Mouse (Mus musculus) midbrain, embryonic 14.5 days (tissue): ENCODE data around the gene Sh3pxd2a. TPM values are rescaled to one million over a fixed set of nuclear protein-coding genes. Genes with fewer than 3 reads are reported as not detected.

Source experiments
- ATAC-seq: fragments of 200-750 bp; cut with Nextera tagmentation; 2 replicates; pipeline ENCODE4 v1.8.0; 2017; ENCODE audit warnings: moderate number of reproducible peaks, moderate library complexity; ENCODE audit not compliant: low FRiP score, low TSS enrichment
- DNase-seq: peaks from one replicate; pipeline ENCODE4 v3.0.0-alpha.2; 2015
- H3K27ac ChIP-seq: fragments of 300-500 bp; sonication (generic); replicated peaks from 2 replicates; pipeline ENCODE4 v1.5.1; 2014; ENCODE audit warnings: mild to moderate bottlenecking, low read depth, low read length, moderate library complexity
- H3K27me3 ChIP-seq: fragments of 300-500 bp; sonication (generic); 2 replicates; pipeline ENCODE4 v1.6.1; 2014; ENCODE audit warnings: low read length, control low read depth, mixed read lengths; ENCODE audit not compliant: control insufficient read depth, insufficient read depth
- H3K36me3 ChIP-seq: fragments of 300-500 bp; sonication (generic); 2 replicates; pipeline ENCODE4 v1.6.1; 2014; ENCODE audit warnings: low read length, control low read depth; ENCODE audit not compliant: control insufficient read depth, insufficient read depth
- H3K4me1 ChIP-seq: fragments of 300-500 bp; sonication (generic); 2 replicates; pipeline ENCODE4 v1.6.1; 2014; ENCODE audit warnings: mild to moderate bottlenecking, antibody characterized with exemption, low read length, control low read depth; ENCODE audit not compliant: control insufficient read depth, insufficient read depth
- H3K4me2 ChIP-seq: fragments of 300-500 bp; sonication (generic); 2 replicates; pipeline ENCODE4 v1.6.1; 2014; ENCODE audit warnings: mild to moderate bottlenecking, low read length, moderate library complexity
- H3K4me3 ChIP-seq: fragments of 300-500 bp; sonication (generic); replicated peaks from 2 replicates; pipeline ENCODE4 v1.5.1; 2014; ENCODE audit warnings: low read depth, low read length
- H3K9ac ChIP-seq: fragments of 300-500 bp; sonication (generic); replicated peaks from 2 replicates; pipeline ENCODE4 v1.6.1; 2014; ENCODE audit warnings: mild to moderate bottlenecking, low read length, moderate library complexity
- H3K9me3 ChIP-seq: fragments of 300-500 bp; sonication (generic); 2 replicates; pipeline ENCODE4 v1.6.1; 2016; ENCODE audit warnings: low read length, control low read depth, mixed read lengths; ENCODE audit not compliant: control insufficient read depth
- WGBS: fragments of 180-500 bp; shearing (Covaris S2); extraction: QIAGEN DNeasy Blood & Tissue Kit; methylation state at CpG from one replicate; pipeline ENCODE4 v1.1.7; 2014; 5-methylcytosine and 5-hydroxymethylcytosine counted together
- polyA plus RNA-seq: library from polyadenylated mRNA; unstranded; fragments of >200 nt; fragmentation: Nextera tagmentation; extraction: Ambion mirVana; gene quantifications from 2 replicates; pipeline ENCODE4 v1.2.1, GENCODE M21; 2014

Sh3pxd2a gene
- polyA plus RNA-seq, 1 experiment from 2014 or later: 2.4 TPM

DNA sequence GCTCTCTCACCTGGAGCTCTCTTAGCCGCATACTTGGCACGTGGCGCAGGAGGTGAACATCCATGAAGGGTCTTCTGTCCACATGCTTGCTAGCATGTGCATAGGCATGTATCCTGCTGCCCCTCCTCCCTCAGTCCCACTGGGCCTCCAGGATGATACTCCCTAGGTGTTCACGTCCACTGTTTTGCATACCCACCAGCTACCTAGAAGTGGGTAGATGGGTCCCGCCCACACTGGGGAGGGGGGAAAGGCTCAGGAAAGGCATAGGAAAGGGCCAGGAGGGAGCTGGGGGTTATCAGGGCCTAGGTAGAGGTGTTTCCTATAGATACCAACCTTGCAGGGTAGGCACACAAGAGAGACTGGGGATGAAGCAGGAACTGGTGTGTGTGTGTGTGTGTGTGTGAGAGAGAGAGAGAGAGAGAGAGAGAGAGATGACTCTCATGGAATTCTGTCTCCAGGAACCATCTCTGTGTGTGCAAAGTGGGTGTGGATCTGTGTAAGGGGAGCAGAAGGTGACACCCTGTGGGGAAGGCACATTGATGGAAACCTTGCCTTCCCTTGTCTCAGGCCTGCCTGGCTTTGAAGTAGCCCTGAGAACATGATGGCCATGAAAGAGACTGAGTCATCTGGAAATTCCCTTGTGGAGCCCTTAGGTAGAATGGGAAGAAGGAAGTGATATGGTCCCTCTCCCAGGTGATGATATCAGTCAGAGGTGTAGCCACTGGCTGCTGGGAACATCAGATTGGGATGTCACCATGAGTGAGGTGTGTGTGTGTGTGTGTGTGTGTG, 231.9 kb downstream of the Sh3pxd2a start:
- Histone ChIP-seq H3K27ac (no peak overlapping the region), H3K4me1 (peaks cover 13% of the 10 kb centered on the region), H3K4me2 (no peak overlapping the region), H3K27me3 (no peaks in the 10 kb centered on the region), H3K9ac (no peak overlapping the region), H3K4me3 (no peak overlapping the region), H3K9me3 (no peaks in the 10 kb centered on the region), H3K36me3 (no peaks in the 10 kb centered on the region)
- ATAC-seq: no peak
- 89% methylated on average over 5 of the region's 5 CpGs for WGBS
- no peak for DNase-seq

DNA sequence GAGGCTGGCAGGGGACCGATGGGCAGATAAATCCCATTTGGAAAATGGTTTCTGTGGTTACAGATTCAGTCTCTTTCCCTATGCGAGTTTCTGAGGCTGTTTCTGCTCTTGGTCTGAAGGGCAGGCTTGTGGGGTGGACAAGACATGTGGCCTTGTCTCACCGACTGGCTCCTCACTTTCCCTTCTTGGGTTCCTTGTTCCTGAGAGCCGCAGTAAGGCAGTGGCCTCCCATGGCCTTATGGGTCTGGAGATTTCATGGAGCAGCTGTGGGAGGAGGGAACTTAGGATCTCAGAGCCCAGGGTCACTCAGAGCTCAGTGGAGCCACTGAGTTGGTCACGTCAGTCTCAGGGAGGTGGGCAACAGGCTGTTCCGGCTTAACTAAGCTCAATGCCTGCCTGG, 232.8 kb downstream of the Sh3pxd2a start:
- Histone ChIP-seq H3K27me3 (no peaks in the 10 kb centered on the region), H3K27ac (no peak overlapping the region), H3K4me3 (no peak overlapping the region), H3K4me1 (peaks cover 13% of the 10 kb centered on the region), H3K9me3 (no peaks in the 10 kb centered on the region), H3K4me2 (no peak overlapping the region), H3K9ac (no peak overlapping the region), H3K36me3 (no peaks in the 10 kb centered on the region)
- 86% methylated on average over 6 of the region's 6 CpGs for WGBS
- no peak for DNase-seq
- no peak for ATAC-seq

DNA sequence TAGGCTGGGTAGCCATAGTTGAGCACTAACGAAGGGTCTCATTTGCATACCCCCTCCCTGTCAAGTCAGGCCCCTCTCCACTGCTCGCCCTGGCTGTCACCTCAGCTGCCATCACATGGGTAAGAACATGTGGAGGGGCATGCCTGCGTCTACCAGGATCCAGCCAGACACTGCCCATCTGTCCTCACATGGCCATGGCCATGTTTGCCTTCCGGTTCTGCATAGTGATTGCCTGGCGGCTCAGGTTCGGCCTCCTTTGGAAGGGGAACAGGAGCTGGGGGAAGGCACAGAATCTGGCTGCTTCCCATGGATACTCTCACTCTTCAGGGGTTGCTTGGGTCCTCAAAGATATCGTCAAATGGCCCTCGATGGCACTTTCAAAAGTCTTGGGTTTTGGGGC, 233.5 kb downstream of the Sh3pxd2a start:
- H3K9ac ChIP-seq: no peak overlapping the region
- H3K27me3 ChIP-seq: no peaks in the 10 kb centered on the region
- H3K36me3 ChIP-seq: no peaks in the 10 kb centered on the region
- no peak for DNase-seq
- ATAC-seq: no peak
- H3K4me1 ChIP-seq: peaks cover 13% of the 10 kb centered on the region
- no peak overlapping the region for H3K4me2 ChIP-seq
- no peak overlapping the region for H3K4me3 ChIP-seq
- H3K9me3 ChIP-seq: no peaks in the 10 kb centered on the region
- H3K27ac ChIP-seq: no peak overlapping the region
- WGBS: 86% methylated on average over 8 of the region's 8 CpGs

DNA sequence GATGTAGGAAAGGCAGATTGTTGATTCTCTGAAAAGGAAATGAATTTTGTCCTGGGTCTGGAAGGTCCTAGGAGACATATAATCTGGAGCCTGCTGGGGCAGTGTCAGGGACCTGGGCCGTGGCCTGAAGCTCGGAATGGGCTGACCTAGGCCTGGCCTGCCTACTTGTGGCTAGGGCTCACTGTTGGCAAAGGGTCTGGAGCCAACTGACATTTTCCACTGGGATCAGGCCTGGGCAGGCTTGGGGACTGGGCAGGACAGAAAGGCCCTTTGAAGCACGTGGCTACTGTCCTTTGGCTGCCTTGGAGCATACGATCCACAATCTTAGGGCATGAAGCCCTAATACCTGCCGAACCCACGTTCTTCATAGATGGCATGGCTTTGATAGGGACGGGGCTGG, 234.1 kb downstream of the Sh3pxd2a start:
- Histone ChIP-seq H3K36me3 (no peaks in the 10 kb centered on the region), H3K4me1 (peaks cover 13% of the 10 kb centered on the region), H3K9me3 (no peaks in the 10 kb centered on the region), H3K4me2 (no peak overlapping the region), H3K4me3 (no peak overlapping the region), H3K27ac (no peak overlapping the region), H3K9ac (no peak overlapping the region), H3K27me3 (no peaks in the 10 kb centered on the region)
- WGBS: 89% methylated on average over 7 of the region's 7 CpGs
- no peak for ATAC-seq
- DNase-seq: no peak

DNA sequence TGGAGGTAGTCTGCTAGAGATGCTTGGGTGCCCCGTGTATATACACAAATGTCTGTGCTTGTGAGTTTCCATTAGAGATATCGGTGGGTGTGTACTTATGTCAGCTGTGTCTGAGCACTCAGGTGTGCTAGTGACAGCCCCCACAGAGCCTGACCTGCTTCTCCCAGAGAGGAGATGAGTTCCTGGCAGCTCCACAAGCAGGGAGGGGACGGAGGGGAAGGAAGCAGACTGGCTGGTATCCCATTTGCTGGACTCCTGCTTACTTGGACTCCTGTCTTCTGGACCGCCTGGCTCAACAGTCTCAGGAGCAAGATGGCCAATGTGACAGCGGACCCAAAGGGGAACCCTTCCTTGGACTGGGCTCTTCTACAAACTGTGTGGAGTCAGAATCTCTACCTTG, 234.7 kb downstream of the Sh3pxd2a start:
- DNase-seq (no peak), ATAC-seq (no peak)
- H3K27me3 ChIP-seq: no peaks in the 10 kb centered on the region
- peaks cover 13% of the 10 kb centered on the region for H3K4me1 ChIP-seq
- H3K9ac ChIP-seq: no peak overlapping the region
- no peaks in the 10 kb centered on the region for H3K36me3 ChIP-seq
- H3K4me2 ChIP-seq: no peak overlapping the region
- no peak overlapping the region for H3K27ac ChIP-seq
- H3K9me3 ChIP-seq: no peaks in the 10 kb centered on the region
- H3K4me3 ChIP-seq: no peak overlapping the region
- WGBS: 79% methylated on average over 5 of the region's 5 CpGs

DNA sequence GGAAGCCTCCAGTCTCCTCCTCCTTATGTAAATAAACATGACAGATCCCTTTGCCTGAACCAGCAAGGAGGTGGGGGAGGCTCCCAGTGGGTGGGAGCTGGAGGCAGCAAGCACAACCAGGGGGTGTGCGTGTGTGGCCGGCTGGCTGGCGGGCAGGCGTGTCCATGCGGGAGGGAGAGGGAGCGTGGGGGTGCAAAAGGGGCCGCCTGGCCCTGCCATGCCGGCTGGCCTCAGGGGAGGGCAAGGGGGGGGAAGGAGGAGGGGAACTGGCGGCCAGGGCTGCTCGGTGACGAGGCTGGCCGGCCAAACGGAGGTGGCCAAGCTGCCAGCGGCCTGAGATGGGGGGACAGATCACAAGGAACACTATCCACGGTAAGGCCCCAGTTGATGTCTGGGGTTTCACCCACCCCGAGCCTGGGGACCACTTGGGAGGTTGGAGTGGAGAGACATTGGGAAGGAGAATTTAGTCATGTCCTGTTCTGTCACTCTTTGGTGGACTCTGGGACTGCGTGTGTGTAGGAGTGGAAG, 235.4 kb downstream of the Sh3pxd2a start:
- 0 out of 2 replicates have a peak overlapping the region, but pooled peaks have one; percentile 5 for H3K4me3 ChIP-seq
- H3K9me3 ChIP-seq: no peaks in the 10 kb centered on the region
- peaks cover 13% of the 10 kb centered on the region for H3K4me1 ChIP-seq
- ATAC-seq (peak; percentile 58; the same call in 1 of the 2 replicates), DNase-seq (peak; percentile 62)
- no peaks in the 10 kb centered on the region for H3K27me3 ChIP-seq
- no peaks in the 10 kb centered on the region for H3K36me3 ChIP-seq
- peak overlapping the region; percentile 51 for H3K4me2 ChIP-seq
- no peak overlapping the region for H3K27ac ChIP-seq
- peak overlapping the region; percentile 36; the same call in 1 of the 2 replicates for H3K9ac ChIP-seq
- WGBS: 5% methylated on average over 16 of the region's 17 CpGs

DNA sequence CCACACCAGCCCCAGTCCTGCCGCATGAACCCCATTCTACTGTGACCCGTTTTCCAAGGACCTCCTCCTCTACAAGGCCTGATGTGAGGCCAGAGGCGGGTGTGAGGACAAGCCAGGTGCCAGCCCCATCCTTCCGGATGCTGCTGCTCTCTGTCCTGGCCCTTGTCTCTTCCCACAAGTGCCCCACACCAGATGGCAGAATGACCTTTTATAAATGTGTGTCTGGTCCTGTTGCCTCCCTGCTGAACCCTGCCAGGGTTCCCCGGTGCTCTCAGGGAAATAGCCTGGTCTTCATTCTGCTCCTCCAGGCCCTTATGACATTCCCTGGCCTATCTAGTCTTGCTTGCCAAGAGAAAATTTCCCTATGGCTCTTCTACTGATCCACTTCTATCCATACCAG, 238.4 kb downstream of the Sh3pxd2a start:
- H3K27ac ChIP-seq: no peak overlapping the region
- ATAC-seq (no peak), DNase-seq (no peak)
- no peaks in the 10 kb centered on the region for H3K9me3 ChIP-seq
- H3K4me1 ChIP-seq: peaks cover 22% of the 10 kb centered on the region
- no peak overlapping the region for H3K4me2 ChIP-seq
- no peaks in the 10 kb centered on the region for H3K27me3 ChIP-seq
- H3K4me3 ChIP-seq: no peak overlapping the region
- 82% methylated on average over 5 of the region's 5 CpGs for WGBS
- no peak overlapping the region for H3K9ac ChIP-seq
- no peaks in the 10 kb centered on the region for H3K36me3 ChIP-seq

DNA sequence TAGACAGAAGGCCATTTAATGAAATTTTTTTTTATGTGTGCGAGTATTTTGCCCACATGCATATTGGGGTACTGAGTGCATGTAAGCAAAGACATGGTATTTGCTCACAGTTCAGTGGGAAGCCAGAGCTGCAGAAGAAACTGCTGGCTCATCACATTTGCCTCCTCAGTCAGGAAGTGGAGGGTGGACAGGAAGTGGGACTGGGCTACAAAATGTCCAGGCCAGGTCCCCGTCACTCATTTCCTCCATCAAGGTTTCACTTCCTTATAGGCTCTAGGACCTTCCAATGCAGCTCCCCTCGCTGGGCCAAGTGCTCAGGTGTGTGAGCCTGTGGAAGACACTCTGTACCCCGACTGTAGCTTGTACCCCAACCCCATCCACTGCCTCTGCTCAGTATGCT, 239.5 kb downstream of the Sh3pxd2a start:
- no peak overlapping the region for H3K27ac ChIP-seq
- no peak overlapping the region for H3K9ac ChIP-seq
- ATAC-seq (no peak), DNase-seq (no peak)
- no peaks in the 10 kb centered on the region for H3K9me3 ChIP-seq
- no peaks in the 10 kb centered on the region for H3K36me3 ChIP-seq
- WGBS: 91% methylated on average over 4 of the region's 4 CpGs
- H3K4me1 ChIP-seq: peaks cover 22% of the 10 kb centered on the region
- H3K4me2 ChIP-seq: no peak overlapping the region
- no peaks in the 10 kb centered on the region for H3K27me3 ChIP-seq
- no peak overlapping the region for H3K4me3 ChIP-seq
